In the genomic region with DNA sequence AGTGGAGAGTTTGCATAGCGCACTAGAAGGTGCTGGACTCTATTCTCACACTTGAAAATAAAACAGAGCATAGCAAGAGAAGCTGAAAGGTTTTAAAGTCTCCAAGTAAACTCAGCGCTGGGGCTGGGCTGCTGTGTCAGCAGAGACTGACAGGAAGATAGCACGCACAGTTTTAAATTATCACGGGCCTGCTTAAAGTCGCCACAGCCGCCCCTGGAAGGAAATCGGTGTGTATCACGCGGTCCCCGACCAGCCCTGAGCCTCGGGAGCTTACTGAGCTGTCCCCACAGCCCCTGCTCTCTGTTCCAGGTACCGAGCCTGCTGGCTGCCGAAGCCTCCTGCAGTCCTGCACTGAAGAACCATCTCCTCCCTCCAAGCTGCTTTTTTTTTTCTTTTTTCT, we compare ENCODE assay signal across 15 mouse cellular contexts. TPM values are rescaled to one million over a fixed set of nuclear protein-coding genes. Genes with fewer than 3 reads are reported as not detected.
DNase-seq lines count a peak whose midpoint lies in the region; ATAC-seq lines count a peak whose summit lies in the region.
"Had no signal": no experiment of that assay in that cellular context is flagged by ENCODE, and none has a peak within 500 bp of the region (broad histone marks: within the 10 kb centered on the region; RNA-seq: fewer than 3 reads in every experiment).

No protein-coding gene starts in this region.

- intact Hi-C loops in heart, postnatal 14 days (cut with DNase I), result no loop called here

- peak overlapping the region; percentile 4; the same call in 1 of the 2 replicates for H3K4me2 ChIP-seq in heart, embryonic 13.5 days
- H3K4me2 ChIP-seq in liver, embryonic 12.5 days, result peak overlapping the region; percentile 47
- no peak overlapping the region for H3K4me2 ChIP-seq in hindbrain, embryonic 14.5 days (replicated peaks)
- H3K4me2 ChIP-seq: kidney, embryonic 15.5 days; midbrain, embryonic 12.5 days; neural tube, embryonic 12.5 days had no signal

- H3K27me3 ChIP-seq in heart, embryonic 13.5 days (replicated peaks), result no peaks in the 10 kb centered on the region
- no peaks in the 10 kb centered on the region for H3K27me3 ChIP-seq in liver, embryonic 12.5 days (replicated peaks)
- no peaks in the 10 kb centered on the region for H3K27me3 ChIP-seq in hindbrain, embryonic 14.5 days (ENCODE audit: control insufficient read depth, insufficient read depth, low read length)
- H3K27me3 ChIP-seq: kidney, embryonic 15.5 days; midbrain, embryonic 12.5 days; neural tube, embryonic 12.5 days; Patski had no signal

- H3K9me3 ChIP-seq in heart, embryonic 13.5 days, result no peaks in the 10 kb centered on the region
- no peaks in the 10 kb centered on the region for H3K9me3 ChIP-seq in liver, embryonic 12.5 days (replicated peaks)
- H3K9me3 ChIP-seq in hindbrain, embryonic 14.5 days (ENCODE audit: control insufficient read depth, low read length), result no peaks in the 10 kb centered on the region
- H3K9me3 ChIP-seq: kidney, embryonic 15.5 days; midbrain, embryonic 12.5 days; neural tube, embryonic 12.5 days had no signal

- peaks cover 70% of the 10 kb centered on the region for H3K4me1 ChIP-seq in heart, embryonic 13.5 days
- peaks cover 70% of the 10 kb centered on the region for H3K4me1 ChIP-seq in liver, embryonic 12.5 days
- H3K4me1 ChIP-seq in hindbrain, embryonic 14.5 days (replicated peaks; ENCODE audit: control insufficient read depth, insufficient read depth, low read length), result peaks cover 7% of the 10 kb centered on the region; the same call in 1 of the 2 replicates

- WGBS in heart, embryonic 13.5 days, result 32% methylated on average over 13 of the region's 13 CpGs
- 13% methylated on average over 13 of the region's 13 CpGs for WGBS in liver, embryonic 12.5 days (ENCODE audit: insufficient replicate concordance)
- 70% methylated on average over 13 of the region's 13 CpGs for WGBS in hindbrain, embryonic 14.5 days

- no peak for ATAC-seq in heart, embryonic 13.5 days (ENCODE audit: extremely low read depth, insufficient number of reproducible peaks, low FRiP score, low TSS enrichment)
- ATAC-seq in liver, embryonic 12.5 days, result peak; percentile 73
- no peak for ATAC-seq in hindbrain, embryonic 14.5 days (ENCODE audit: low FRiP score)
- ATAC-seq: Patski had no signal

- H3K4me3 ChIP-seq in heart, embryonic 13.5 days, result no peak overlapping the region
- H3K4me3 ChIP-seq in liver, embryonic 12.5 days, result no peak overlapping the region
- no peak overlapping the region for H3K4me3 ChIP-seq in hindbrain, embryonic 14.5 days (replicated peaks; ENCODE audit: low read length)
- H3K4me3 ChIP-seq: kidney, embryonic 15.5 days; midbrain, embryonic 12.5 days; neural tube, embryonic 12.5 days had no signal

- H3K27ac ChIP-seq in heart, embryonic 13.5 days (replicated peaks), result peak overlapping the region; percentile 13; the same call in 1 of the 2 replicates
- peak overlapping the region; percentile 62 for H3K27ac ChIP-seq in liver, embryonic 12.5 days
- H3K27ac ChIP-seq in hindbrain, embryonic 14.5 days, result no peak overlapping the region
- H3K27ac ChIP-seq: kidney, embryonic 15.5 days; midbrain, embryonic 12.5 days; neural tube, embryonic 12.5 days had no signal

- H3K36me3 ChIP-seq in heart, embryonic 13.5 days, result no peaks in the 10 kb centered on the region
- H3K36me3 ChIP-seq in liver, embryonic 12.5 days, result peaks cover 25% of the 10 kb centered on the region
- no peaks in the 10 kb centered on the region for H3K36me3 ChIP-seq in hindbrain, embryonic 14.5 days (replicated peaks; ENCODE audit: control insufficient read depth, insufficient read depth)
- H3K36me3 ChIP-seq: kidney, embryonic 15.5 days; midbrain, embryonic 12.5 days; neural tube, embryonic 12.5 days had no signal

- no peak for DNase-seq in heart, postnatal 14 days
- DNase-seq in thymus, postnatal 4 days, result peak; percentile 41
- DNase-seq in thymus, adult 18-20 months, result no peak
- no peak for DNase-seq in layer of hippocampus, postnatal 10 days (ENCODE audit: low spot score in 2 of 2)
- no peak for DNase-seq in hindbrain, embryonic 14.5 days (ENCODE audit: low spot score)
- DNase-seq in spleen, postnatal 14 days (ENCODE audit: low spot score in 2 of 2), result no peak
- DNase-seq: adrenal gland, postnatal 10 days; layer of hippocampus, postnatal 36 days; lung, adult 18-20 months had no signal

- H3K9ac ChIP-seq in heart, embryonic 13.5 days, result no peak overlapping the region
- H3K9ac ChIP-seq in liver, embryonic 12.5 days, result 0 out of 2 replicates have a peak overlapping the region, but pooled peaks have one; percentile 31
- no peak overlapping the region; the same call in 1 of the 2 replicates for H3K9ac ChIP-seq in hindbrain, embryonic 14.5 days
- H3K9ac ChIP-seq: kidney, embryonic 15.5 days; midbrain, embryonic 12.5 days; neural tube, embryonic 12.5 days had no signal

RNA-seq across cellular contexts. Expression of a gene that starts 32.5 kb away (rescaled TPM):
- polyA plus RNA-seq in heart, embryonic 13.5 days (2015; fragmentation: Nextera tagmentation; extraction: Ambion mirVana), result 6.1 and 6.3 TPM in 2 replicates
- 10 to 100 TPM; 21.2 to 22.9 TPM for total RNA-seq in heart, postnatal 14 days (2021)
- 4.2 and 4.9 TPM in 2 replicates for polyA plus RNA-seq in liver, embryonic 12.5 days (2016; fragmentation: Nextera tagmentation; extraction: Ambion mirVana)
- total RNA-seq in layer of hippocampus, postnatal 10 days (2021), result 10 to 100 TPM; 45.5 to 47.4 TPM
- 8.5 and 9.0 TPM in 2 replicates for polyA plus RNA-seq in hindbrain, embryonic 14.5 days (2014; fragmentation: Nextera tagmentation; extraction: Ambion mirVana)

RNA-seq across cellular contexts. Expression of a gene that starts 48.7 kb away (rescaled TPM):
- 11.3 and 11.9 TPM in 2 replicates for polyA plus RNA-seq in heart, embryonic 13.5 days (2015; fragmentation: Nextera tagmentation; extraction: Ambion mirVana)
- total RNA-seq in heart, postnatal 14 days (2021), result 10 to 100 TPM; 65.7 to 70.6 TPM
- 10.0 and 11.2 TPM in 2 replicates for polyA plus RNA-seq in liver, embryonic 12.5 days (2016; fragmentation: Nextera tagmentation; extraction: Ambion mirVana)
- 10 to 100 TPM; 60.5 to 68.6 TPM for total RNA-seq in layer of hippocampus, postnatal 10 days (2021)
- polyA plus RNA-seq in hindbrain, embryonic 14.5 days (2014; fragmentation: Nextera tagmentation; extraction: Ambion mirVana), result 25.6 and 27.0 TPM in 2 replicates
